Mouse (Mus musculus): Measurements from ENCODE around the gene Nupr1. TPM values are rescaled to one million over a fixed set of nuclear protein-coding genes. Genes with fewer than 3 reads are reported as not detected.

Nupr1 gene
- 54.7 and 61.4 TPM in 2 replicates for total RNA-seq (2015)
- 108 and 126 TPM in 2 replicates for total RNA-seq (2017)

DNA sequence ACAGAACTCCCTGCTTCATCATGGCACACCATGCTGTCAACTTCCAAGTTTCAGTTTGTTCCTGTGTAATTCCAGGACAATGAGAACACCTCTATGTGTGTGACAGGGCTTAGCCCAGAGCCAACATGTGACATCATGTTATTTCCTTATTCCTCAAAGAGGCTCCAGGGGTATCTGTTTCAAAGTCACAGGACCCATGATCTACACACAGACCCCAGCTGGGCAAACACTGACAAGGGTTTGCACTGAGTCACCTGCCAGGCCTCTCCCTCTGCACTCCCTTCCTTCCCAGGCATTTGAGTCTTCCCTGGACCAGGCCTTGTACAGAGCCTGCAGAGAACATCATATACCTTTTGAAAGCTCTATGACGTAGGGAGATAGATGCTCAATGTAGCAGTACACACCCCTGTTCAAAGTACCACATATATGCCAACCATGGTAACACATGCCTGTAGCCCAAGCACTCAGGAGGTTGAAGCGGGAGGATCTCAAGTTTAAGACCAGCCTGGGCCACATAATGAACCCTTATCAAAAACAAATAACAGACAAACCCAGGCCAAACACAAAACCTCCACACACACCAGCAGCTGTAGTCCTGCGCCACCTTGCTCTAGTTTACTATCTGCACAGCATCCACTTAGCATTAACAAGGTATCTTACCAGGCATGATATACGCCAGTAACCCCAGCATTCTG is at the start of gene Nupr1:
Nupr1 (minus strand) TSS at position 38 of the 695 bp plus-strand sequence.
- no peak for ATAC-seq (ENCODE audit: poor library complexity, severe bottlenecking)

DNA sequence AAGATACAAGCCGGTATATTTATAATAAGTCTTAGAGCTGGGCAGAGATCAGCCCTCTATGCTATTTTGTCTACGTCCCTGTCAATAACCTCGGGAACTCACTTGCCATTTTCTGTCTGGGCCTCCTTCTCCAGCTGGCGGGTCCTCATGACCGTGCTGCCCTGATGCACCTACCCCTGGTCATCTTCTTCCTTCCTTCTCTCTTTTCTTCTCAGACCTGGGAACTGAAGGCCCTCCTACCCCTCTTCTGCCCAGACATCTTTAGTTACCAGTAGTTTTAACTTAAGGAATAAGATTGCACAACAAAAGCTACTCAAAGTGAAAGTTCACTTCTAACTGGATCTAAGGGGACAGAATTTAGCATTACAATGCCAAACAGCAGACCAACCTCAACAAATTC is 49.0 kb upstream of the Nupr1 start:
- ATAC-seq (ENCODE audit: poor library complexity, severe bottlenecking) = no peak

- ATAC-seq (ENCODE audit: poor library complexity, severe bottlenecking) = no peak
These were observed 48.1 kb upstream of the Nupr1 start for GRCm38 (mm10) chr7:126678545-126679341.

- ATAC-seq (ENCODE audit: poor library complexity, severe bottlenecking) = no peak
These were observed 46.1 kb upstream of the Nupr1 start for GRCm38 (mm10) chr7:126676631-126677220.

DNA sequence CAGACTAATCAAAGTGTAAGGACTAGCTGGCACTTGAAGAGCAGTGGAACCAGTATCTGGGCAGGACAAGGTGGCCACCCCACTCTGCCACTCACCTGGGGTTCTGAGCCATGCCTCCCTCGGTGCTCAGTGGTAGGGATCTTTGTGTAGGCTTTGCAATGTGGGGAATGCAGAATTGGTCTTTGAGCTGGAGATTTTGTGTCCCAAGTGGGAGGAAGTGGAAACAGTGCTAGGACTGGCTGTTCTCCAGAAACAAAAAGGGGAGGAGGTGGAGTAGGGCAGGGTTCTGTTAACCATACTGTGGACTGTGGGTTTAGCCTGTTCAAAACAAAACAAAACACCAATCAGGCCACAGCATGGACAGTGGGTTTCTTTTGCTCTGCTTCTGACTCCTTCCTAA is 45.5 kb upstream of the Nupr1 start, which contains the start of gene Sult1a1:
Sult1a1 (minus strand) TSS at position 226 of the 400 bp plus-strand sequence.
- no peak for ATAC-seq (ENCODE audit: poor library complexity, severe bottlenecking)

GRCm38 (mm10) chr7:126675104-126675503 is 44.4 kb upstream of the Nupr1 start:
- ATAC-seq (ENCODE audit: poor library complexity, severe bottlenecking) = no peak

DNA sequence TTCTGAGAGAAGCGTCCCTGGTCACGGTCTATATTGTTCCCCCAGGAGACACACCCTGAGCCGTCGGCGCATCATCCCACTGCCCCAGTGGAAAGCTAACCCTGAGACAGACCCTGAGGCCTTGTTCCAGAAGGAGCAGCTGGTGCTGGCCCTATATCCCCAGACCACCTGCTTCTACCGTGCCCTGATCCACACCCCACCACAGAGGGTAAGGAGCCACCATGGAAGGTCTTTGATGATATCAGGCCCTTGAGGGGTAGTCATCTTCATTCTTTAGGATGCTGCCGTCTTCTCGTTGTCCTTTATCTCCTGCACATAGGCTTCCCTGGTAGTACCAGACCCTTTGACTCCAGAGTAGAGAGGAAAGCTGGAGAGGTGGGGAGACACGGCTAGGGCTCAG is 41.5 kb upstream of the Nupr1 start:
- ATAC-seq (ENCODE audit: poor library complexity, severe bottlenecking) = no peak

DNA sequence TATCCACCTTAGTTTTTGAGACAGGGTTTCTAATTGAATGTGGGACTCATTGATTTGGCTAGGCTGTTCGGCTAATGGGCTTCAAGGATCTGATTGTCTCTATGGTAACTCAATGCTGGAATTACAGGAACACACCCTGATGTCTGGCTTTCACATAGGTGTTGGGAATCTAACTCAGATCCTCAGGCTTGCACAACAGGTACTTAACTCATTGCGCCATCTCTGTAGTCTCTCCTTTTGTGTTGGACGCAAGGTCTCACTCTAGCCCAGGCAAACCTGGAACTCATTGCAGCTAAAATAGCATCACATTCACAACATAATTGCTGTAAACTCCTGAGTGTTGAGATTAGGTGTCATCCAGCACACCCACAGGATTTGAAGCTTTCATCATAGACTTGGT is 39.5 kb upstream of the Nupr1 start:
- ATAC-seq (ENCODE audit: poor library complexity, severe bottlenecking) = no peak

- 0 out of 2 replicates have a peak, but pooled peaks have one; percentile 31 for ATAC-seq (ENCODE audit: poor library complexity, severe bottlenecking)
These were observed 37.8 kb upstream of the Nupr1 start for GRCm38 (mm10) chr7:126668452-126668851.

DNA sequence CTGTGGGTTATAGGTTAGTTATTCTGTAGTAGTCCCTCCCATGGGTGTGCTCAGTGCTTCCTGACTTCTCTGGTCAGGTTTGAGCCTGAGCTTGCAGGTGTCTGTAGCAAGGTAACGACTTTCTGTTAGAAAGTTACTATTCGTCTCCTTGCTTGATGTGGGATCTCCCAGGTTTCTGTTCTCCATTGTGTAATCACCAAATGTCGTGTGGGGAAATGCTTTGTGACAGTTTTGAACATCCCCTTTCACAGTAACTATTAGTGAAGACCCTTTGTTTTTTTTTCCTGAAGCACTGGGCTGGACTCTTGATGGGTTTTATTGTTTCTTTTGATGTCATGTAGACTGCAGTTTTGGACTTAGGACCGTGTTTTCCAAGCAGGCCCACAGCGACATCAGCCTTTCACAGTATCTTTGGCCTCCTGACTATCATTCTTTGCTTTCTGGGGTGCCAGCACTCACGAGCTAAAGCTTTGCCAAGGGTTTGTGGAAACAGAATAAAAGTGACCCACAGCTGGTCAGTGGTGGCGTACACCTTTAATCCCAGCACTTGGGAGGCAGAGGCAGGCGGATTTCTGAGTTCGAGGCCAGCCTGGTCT is 36.9 kb upstream of the Nupr1 start:
- peak; percentile 75 for ATAC-seq (ENCODE audit: poor library complexity, severe bottlenecking)

- no peak for ATAC-seq (ENCODE audit: poor library complexity, severe bottlenecking)
These were observed 34.6 kb upstream of the Nupr1 start for GRCm38 (mm10) chr7:126665269-126665668.

- no peak for ATAC-seq (ENCODE audit: poor library complexity, severe bottlenecking)
These were observed 33.0 kb upstream of the Nupr1 start for GRCm38 (mm10) chr7:126663646-126664045.

- no peak for ATAC-seq (ENCODE audit: poor library complexity, severe bottlenecking)
These were observed 29.1 kb upstream of the Nupr1 start for GRCm38 (mm10) chr7:126659771-126660170.

DNA sequence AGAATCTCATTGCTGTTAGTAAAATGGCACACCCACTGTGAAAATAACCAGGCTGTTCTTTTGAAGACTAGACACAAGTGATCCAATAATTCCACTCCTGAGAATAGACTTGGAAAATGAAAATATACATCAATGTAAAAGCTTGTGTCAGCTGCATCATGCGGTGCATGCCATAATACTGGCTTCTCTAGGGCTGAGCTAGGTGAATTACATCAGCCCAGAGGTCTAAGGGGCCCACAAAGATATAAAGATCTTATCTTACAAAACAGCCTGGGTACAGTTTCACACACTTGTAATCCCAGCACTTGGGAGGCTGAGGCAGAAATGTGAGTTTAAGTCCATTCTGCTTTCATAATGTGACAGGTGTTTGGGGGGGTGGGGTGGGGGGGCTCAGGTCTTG is 26.9 kb upstream of the Nupr1 start:
- no peak for ATAC-seq (ENCODE audit: poor library complexity, severe bottlenecking)

DNA sequence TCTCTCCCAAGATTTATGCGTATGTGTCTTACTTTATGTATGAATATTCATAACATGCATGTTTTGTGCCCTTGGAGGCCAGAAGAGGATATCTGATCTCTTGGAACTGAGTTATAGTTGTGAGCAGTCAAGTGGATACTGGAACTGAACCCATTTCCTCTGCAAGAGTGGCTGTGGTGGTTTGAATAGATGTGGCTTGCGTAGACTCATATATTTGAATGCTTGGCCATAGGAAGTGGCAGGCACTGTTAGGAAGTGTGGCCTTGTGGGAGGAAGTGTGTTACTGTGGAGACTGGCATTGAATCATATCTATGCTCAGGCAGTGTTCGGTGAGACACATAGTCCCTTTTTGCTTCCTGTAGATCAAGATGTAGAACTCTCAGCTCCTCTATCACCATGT is 25.0 kb upstream of the Nupr1 start:
- peak; percentile 80 for ATAC-seq (ENCODE audit: poor library complexity, severe bottlenecking)

- ATAC-seq (ENCODE audit: poor library complexity, severe bottlenecking) = no peak
These were observed 23.3 kb upstream of the Nupr1 start for GRCm38 (mm10) chr7:126653991-126654390.

- no peak for ATAC-seq (ENCODE audit: poor library complexity, severe bottlenecking)
These were observed 20.2 kb upstream of the Nupr1 start for GRCm38 (mm10) chr7:126650852-126651251.

- ATAC-seq (ENCODE audit: poor library complexity, severe bottlenecking) = peak; percentile 97
These were observed 18.8 kb upstream of the Nupr1 start, which contains the start of gene Sgf29 for GRCm38 (mm10) chr7:126649231-126650051. TSS of gene Sgf29 (plus strand) at chr7:126649309.

DNA sequence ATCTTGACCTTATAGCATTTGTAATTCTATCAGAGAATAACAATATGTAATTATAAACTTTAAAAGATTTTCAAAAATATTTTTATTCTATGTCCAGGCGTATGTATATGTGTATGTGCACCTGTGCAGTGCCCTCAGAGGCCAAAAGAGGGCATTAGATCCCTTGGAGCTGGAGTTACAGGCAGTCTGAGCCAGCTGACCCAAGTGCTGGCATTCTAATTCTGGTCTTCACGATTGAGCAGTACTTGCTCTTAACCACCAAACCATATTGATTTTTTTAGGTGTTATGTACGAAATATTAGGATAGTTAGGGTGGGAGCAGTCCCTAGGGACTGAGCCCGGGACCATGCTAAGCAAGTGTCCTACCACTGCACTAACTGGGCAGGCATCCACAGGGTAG is 17.8 kb upstream of the Nupr1 start:
- no peak for ATAC-seq (ENCODE audit: poor library complexity, severe bottlenecking)

DNA sequence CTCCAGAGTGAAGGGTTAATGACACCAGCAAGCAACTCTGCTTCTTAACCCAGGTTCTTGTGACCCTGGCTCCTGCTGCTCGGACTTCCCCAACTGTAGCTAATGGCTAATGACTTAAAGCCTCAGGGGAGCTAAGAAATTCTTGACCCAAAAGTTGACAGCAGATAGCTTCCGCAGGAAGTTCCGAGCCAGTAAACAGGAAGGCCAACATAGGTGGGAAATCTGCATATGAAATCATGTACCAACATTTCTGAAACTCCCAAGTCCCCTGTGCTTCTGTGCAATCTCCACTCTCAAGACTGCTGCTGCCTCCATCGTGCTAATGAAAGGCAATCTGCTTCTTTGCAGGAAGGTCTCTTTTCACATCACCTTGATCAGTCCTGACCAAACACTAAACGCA is 15.0 kb upstream of the Nupr1 start:
- ATAC-seq (ENCODE audit: poor library complexity, severe bottlenecking) = no peak
